Mouse (Mus musculus) limb, embryonic 14.5 days (tissue): ENCODE data around the gene Stat4. TPM values are rescaled to one million over a fixed set of nuclear protein-coding genes. Genes with fewer than 3 reads are reported as not detected.

Source experiments
- ATAC-seq: fragments of 200-750 bp; cut with Nextera tagmentation; 2 replicates; pipeline ENCODE4 v1.8.0; 2017; ENCODE audit warnings: low read depth, moderate number of reproducible peaks, moderate TSS enrichment; ENCODE audit not compliant: low FRiP score
- DNase-seq: peaks from one replicate; pipeline ENCODE4 v3.0.0-alpha.2; 2015; ENCODE audit warnings: low spot score
- H3K27ac ChIP-seq: fragments of 300-500 bp; sonication (generic); replicated peaks from 2 replicates; pipeline ENCODE4 v1.5.1; 2014; ENCODE audit warnings: low read depth, mild to moderate bottlenecking, low read length, moderate library complexity, mixed read lengths
- H3K27me3 ChIP-seq: fragments of 300-500 bp; sonication (generic); 2 replicates; pipeline ENCODE4 v1.6.1; 2014; ENCODE audit warnings: low read length, mixed read lengths; ENCODE audit not compliant: control insufficient read depth, insufficient read depth
- H3K36me3 ChIP-seq: fragments of 300-500 bp; sonication (generic); 2 replicates; pipeline ENCODE4 v1.6.1; 2014; ENCODE audit warnings: mild to moderate bottlenecking, low read length, moderate library complexity, mixed read lengths; ENCODE audit not compliant: control insufficient read depth, insufficient read depth
- H3K4me1 ChIP-seq: fragments of 300-500 bp; sonication (generic); 2 replicates; pipeline ENCODE4 v1.6.1; 2014; ENCODE audit warnings: antibody characterized with exemption, low read length, mixed read lengths; ENCODE audit not compliant: control insufficient read depth, insufficient read depth
- H3K4me2 ChIP-seq: fragments of 300-500 bp; sonication (generic); replicated peaks from 2 replicates; pipeline ENCODE4 v1.6.1; 2014; ENCODE audit warnings: low read depth, mild to moderate bottlenecking, low read length, moderate library complexity; ENCODE audit not compliant: severe bottlenecking
- H3K4me3 ChIP-seq: fragments of 300-500 bp; sonication (generic); replicated peaks from 2 replicates; pipeline ENCODE4 v1.5.1; 2014; ENCODE audit warnings: low read length
- H3K9ac ChIP-seq: fragments of 300-500 bp; sonication (generic); 2 replicates; pipeline ENCODE4 v1.6.1; 2014; ENCODE audit warnings: mild to moderate bottlenecking, low read depth, low read length, moderate library complexity; ENCODE audit not compliant: severe bottlenecking
- H3K9me3 ChIP-seq: fragments of 300-500 bp; sonication (generic); 2 replicates; pipeline ENCODE4 v1.6.1; 2016; ENCODE audit warnings: low read length; ENCODE audit not compliant: control insufficient read depth
- POLR2A ChIP-seq: fragments of 200-500 bp; IDR thresholded peaks from 2 replicates; pipeline ENCODE4 v1.8.0; 2012; ENCODE audit warnings: inconsistent platforms, mild to moderate bottlenecking, moderate library complexity, borderline replicate concordance; ENCODE audit not compliant: insufficient read depth, insufficient read length; ENCODE audit errors: extremely low read depth
- WGBS: fragments of 180-500 bp; shearing (Covaris S2); extraction: QIAGEN DNeasy Blood & Tissue Kit; methylation state at CpG from one replicate; pipeline ENCODE4 v1.1.7; 2014; 5-methylcytosine and 5-hydroxymethylcytosine counted together
- polyA plus RNA-seq, 2 experiments: library from polyadenylated mRNA; depleted of rRNA in 1 of 2; stranded (reverse) in 1 of 2; unstranded in 1 of 2; fragments of >200 nt; fragmentation: Nextera tagmentation in 1 of 2; extraction: Ambion mirVana in 1 of 2; gene quantifications; 2 replicates each; pipeline versions ENCODE4 v1.2.1 to v1.2.3; 2012 to 2014

Stat4 gene
- polyA plus RNA-seq, 2 experiments, result 0.44 to 0.51 TPM

DNA sequence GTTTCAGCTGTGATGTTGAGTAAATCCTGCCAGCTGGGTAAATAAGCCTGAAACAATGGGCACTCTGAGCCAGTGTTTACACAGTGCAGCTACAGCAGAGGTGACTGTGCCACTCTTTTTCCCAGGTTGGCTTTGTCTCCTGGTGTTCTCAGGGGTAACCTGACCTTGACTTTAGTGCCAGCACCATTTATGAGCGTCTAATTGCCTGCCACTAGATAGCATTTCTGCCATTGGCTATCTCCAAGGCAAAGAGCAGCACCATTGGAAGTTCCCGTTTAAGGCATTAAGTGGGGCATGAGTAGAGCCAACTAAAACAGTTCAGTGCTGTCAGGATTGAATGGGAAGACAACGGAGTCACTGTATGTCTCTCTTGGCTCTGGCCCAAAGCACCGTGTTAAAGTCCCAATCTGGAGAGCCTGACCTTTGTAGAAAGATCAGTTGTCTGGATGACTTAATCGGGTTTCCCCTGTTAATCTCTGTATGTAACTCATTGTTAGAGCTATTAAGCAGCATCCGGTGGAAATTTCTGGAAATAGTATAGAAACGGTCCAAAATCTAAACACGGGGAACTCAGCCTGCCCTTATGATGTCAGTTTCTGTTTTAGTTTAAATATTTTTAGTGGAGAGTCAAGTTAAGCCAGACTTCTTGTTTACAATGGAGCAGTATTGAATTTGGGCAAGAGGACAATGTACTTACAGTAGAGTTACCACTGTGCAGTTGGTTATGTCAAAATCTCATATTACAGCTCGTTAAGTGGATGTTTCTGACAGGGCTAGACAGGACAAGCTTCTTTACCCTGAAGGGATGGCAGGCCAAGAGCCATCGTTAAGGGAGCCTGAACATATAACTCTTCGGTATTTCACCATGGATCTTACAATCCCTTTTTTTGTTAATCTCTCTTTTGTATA lies 10.1 kb downstream of the Stat4 start:
- ATAC-seq (peak; percentile 72), DNase-seq (peak; percentile 59)
- Histone ChIP-seq H3K36me3 (no peaks in the 10 kb centered on the region), H3K9me3 (no peaks in the 10 kb centered on the region), H3K4me1 (peaks cover 10% of the 10 kb centered on the region; the same call in 1 of the 2 replicates), H3K4me2 (no peak overlapping the region), H3K27ac (peak overlapping the region; percentile 40; the same call in 1 of the 2 replicates), H3K27me3 (no peaks in the 10 kb centered on the region), H3K9ac (no peak overlapping the region), H3K4me3 (no peak overlapping the region)
- TF ChIP-seq POLR2A, result no peak
- WGBS, result 31% methylated on average over 11 of the region's 11 CpGs

GRCm38 (mm10) chr1:51998542-51998941 lies 11.6 kb downstream of the Stat4 start:
- H3K9me3 ChIP-seq, result no peaks in the 10 kb centered on the region
- no peak overlapping the region for H3K9ac ChIP-seq
- H3K4me3 ChIP-seq, result no peak overlapping the region
- H3K36me3 ChIP-seq, result no peaks in the 10 kb centered on the region
- no peaks in the 10 kb centered on the region for H3K27me3 ChIP-seq
- peak; percentile 36 for DNase-seq
- no peak overlapping the region for H3K27ac ChIP-seq
- no peak for TF ChIP-seq POLR2A
- WGBS, result 54% methylated on average over 5 of the region's 5 CpGs
- no peak for ATAC-seq
- H3K4me2 ChIP-seq, result no peak overlapping the region
- peaks cover 10% of the 10 kb centered on the region; the same call in 1 of the 2 replicates for H3K4me1 ChIP-seq

GRCm38 (mm10) chr1:52004096-52004495 lies 17.1 kb downstream of the Stat4 start:
- no peaks in the 10 kb centered on the region for H3K9me3 ChIP-seq
- peak; percentile 73 for DNase-seq
- no peaks in the 10 kb centered on the region for H3K36me3 ChIP-seq
- ATAC-seq, result no peak
- TF ChIP-seq POLR2A, result no peak
- H3K9ac ChIP-seq, result no peak overlapping the region
- H3K27me3 ChIP-seq, result no peaks in the 10 kb centered on the region
- no peak overlapping the region for H3K4me2 ChIP-seq
- no peak overlapping the region for H3K27ac ChIP-seq
- peaks cover 4% of the 10 kb centered on the region; the same call in 1 of the 2 replicates for H3K4me1 ChIP-seq
- no peak overlapping the region for H3K4me3 ChIP-seq
- WGBS, result 23% methylated on average over 8 of the region's 8 CpGs

- WGBS, result 10% methylated on average over 11 of the region's 11 CpGs
- H3K4me2 ChIP-seq, result peak overlapping the region; percentile 39
- no peak for DNase-seq
- ATAC-seq, result no peak
- peak overlapping the region; percentile 12 for H3K4me3 ChIP-seq
- no peaks in the 10 kb centered on the region for H3K27me3 ChIP-seq
- no peaks in the 10 kb centered on the region for H3K9me3 ChIP-seq
- no peak for TF ChIP-seq POLR2A
- H3K36me3 ChIP-seq, result no peaks in the 10 kb centered on the region
- no peak overlapping the region for H3K9ac ChIP-seq
- H3K27ac ChIP-seq, result no peak overlapping the region
- peaks cover 4% of the 10 kb centered on the region; the same call in 1 of the 2 replicates for H3K4me1 ChIP-seq
These were observed 21.5 kb downstream of the Stat4 start for GRCm38 (mm10) chr1:52008443-52008842.

DNA sequence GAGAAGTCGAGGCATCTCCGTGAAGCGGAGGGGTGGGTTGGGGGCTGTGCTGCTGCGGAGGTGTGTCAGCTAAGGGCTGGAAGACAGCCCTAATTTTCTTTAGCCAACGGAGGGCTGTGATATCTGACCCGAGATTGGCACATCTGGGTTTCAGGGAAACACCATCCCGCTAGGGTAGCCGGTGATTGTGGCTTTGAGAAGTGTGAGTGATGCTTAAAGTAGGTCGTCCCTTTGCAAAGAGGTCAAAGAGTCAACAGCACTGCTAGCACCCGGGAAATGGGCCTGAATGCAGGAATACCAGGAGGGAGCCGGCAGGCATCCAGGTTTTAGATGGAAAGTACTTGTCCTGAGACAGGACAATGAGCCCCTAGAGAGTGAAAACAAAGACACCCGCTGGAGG lies 22.0 kb downstream of the Stat4 start:
- H3K9ac ChIP-seq, result no peak overlapping the region
- no peak for DNase-seq
- H3K4me2 ChIP-seq, result peak overlapping the region; percentile 39
- peaks cover 4% of the 10 kb centered on the region; the same call in 1 of the 2 replicates for H3K4me1 ChIP-seq
- ATAC-seq, result no peak
- H3K27ac ChIP-seq, result no peak overlapping the region
- no peaks in the 10 kb centered on the region for H3K27me3 ChIP-seq
- peak overlapping the region; percentile 12 for H3K4me3 ChIP-seq
- H3K36me3 ChIP-seq, result no peaks in the 10 kb centered on the region
- WGBS, result 1% methylated on average over 12 of the region's 12 CpGs
- no peaks in the 10 kb centered on the region for H3K9me3 ChIP-seq
- no peak for TF ChIP-seq POLR2A
